Mouse (Mus musculus): ENCODE measurements around the gene Gm49450. TPM values are rescaled to one million over a fixed set of nuclear protein-coding genes. Genes with fewer than 3 reads are reported as not detected.

Gene Gm49450
- polyA plus RNA-seq, 1 experiment from 2014 or later = not detected

- TF ChIP-seq EP300 (optimal IDR thresholded peaks at IDR 0.05) = no peak
- no peak for TF ChIP-seq CTCF (IDR thresholded peaks at IDR 0.05; ENCODE audit: low read depth)
- H3K36me3 ChIP-seq (ENCODE audit: control insufficient read depth, insufficient read depth, low read length) = no peaks in the 10 kb centered on the region
- no peaks in the 10 kb centered on the region for H3K9me3 ChIP-seq (ENCODE audit: control insufficient read depth, low read length)
- H3K27me3 ChIP-seq (ENCODE audit: control insufficient read depth, insufficient read depth, low read length) = no peaks in the 10 kb centered on the region
- H3K27ac ChIP-seq (replicated peaks) = no peak overlapping the region
- DNase-seq (ENCODE audit: low spot score) (no peak), ATAC-seq (ENCODE audit: low FRiP score, low TSS enrichment) (no peak)
- H3K4me3 ChIP-seq (ENCODE audit: low read depth, low read length) = no peak overlapping the region
- no peaks in the 10 kb centered on the region for H3K4me1 ChIP-seq (replicated peaks; ENCODE audit: control insufficient read depth, insufficient read depth)
- no peak overlapping the region for H3K4me2 ChIP-seq (replicated peaks; ENCODE audit: low read depth)
- whole genome bisulfite sequencing = 81% methylated on average over 7 of the region's 7 CpGs
- H3K9ac ChIP-seq (ENCODE audit: low read length) = no peak overlapping the region
Observed at GRCm38 (mm10) chr15:98996840-98997239, 43.5 kb upstream of the Gm49450 start.

DNA sequence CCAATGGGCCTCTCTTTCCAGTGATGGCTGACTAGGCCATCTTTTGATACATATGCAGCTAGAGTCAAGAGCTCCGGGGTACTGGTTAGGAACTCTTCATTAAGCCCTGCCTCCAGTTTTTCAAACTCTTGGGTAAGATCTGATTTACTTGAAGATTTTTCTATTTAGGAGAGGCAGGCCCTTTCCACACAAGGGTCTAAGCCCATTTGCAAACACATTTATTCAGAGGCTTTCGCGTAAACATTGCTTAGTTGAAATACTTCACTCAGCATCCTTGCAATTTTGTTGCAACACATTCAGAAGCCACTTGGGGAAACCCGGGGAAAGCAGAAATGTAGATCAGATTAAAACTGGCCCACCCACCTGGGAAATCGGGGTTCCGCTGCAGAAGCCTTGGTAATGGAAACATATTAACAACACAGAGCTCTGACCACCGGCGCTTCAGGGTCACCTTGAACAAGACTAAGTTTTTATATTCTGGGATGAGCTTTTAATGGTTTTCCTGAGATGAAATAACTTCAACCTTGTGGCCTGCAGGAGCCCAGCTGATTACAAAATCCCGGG, 41.7 kb upstream of the Gm49450 start:
- WGBS = 81% methylated on average over 9 of the region's 9 CpGs
- no peak for DNase-seq (ENCODE audit: low spot score)
- Histone ChIP-seq H3K9ac (ENCODE audit: low read length) (no peak overlapping the region), H3K36me3 (ENCODE audit: control insufficient read depth, insufficient read depth, low read length) (no peaks in the 10 kb centered on the region), H3K27ac (replicated peaks) (no peak overlapping the region), H3K4me1 (replicated peaks; ENCODE audit: control insufficient read depth, insufficient read depth) (0 out of 2 replicates have a peak, but pooled peaks cover 2% of the 10 kb centered on the region), H3K4me2 (replicated peaks; ENCODE audit: low read depth) (no peak overlapping the region), H3K27me3 (ENCODE audit: control insufficient read depth, insufficient read depth, low read length) (no peaks in the 10 kb centered on the region), H3K4me3 (ENCODE audit: low read depth, low read length) (no peak overlapping the region), H3K9me3 (ENCODE audit: control insufficient read depth, low read length) (no peaks in the 10 kb centered on the region)
- ATAC-seq (ENCODE audit: low FRiP score, low TSS enrichment) = no peak
- TF ChIP-seq CTCF (IDR thresholded peaks at IDR 0.05; ENCODE audit: low read depth) (no peak), EP300 (optimal IDR thresholded peaks at IDR 0.05) (no peak)

DNA sequence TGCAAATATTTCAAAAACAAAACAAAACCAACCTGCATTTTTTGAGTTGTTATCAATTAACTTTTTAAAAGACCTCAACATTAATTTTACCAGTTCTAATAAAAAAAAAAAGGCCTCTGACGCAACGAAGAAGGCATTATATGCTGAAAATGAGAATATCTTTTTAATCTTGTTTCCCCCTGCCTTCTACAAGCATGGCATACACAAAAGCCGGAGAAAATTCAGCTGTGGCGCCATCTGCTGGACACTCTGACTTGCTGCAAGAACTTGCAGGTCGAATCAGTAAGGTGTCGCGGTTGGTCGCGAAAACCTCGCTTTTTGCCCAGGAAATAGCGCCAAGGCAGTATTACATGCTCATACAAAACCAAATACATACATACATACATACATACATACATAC, 40.5 kb upstream of the Gm49450 start:
- ATAC-seq (ENCODE audit: low FRiP score, low TSS enrichment) (no peak), DNase-seq (ENCODE audit: low spot score) (peak; percentile 92)
- WGBS = 2% methylated on average over 11 of the region's 11 CpGs
- no peaks in the 10 kb centered on the region for H3K36me3 ChIP-seq (ENCODE audit: control insufficient read depth, insufficient read depth, low read length)
- H3K27me3 ChIP-seq (ENCODE audit: control insufficient read depth, insufficient read depth, low read length) = no peaks in the 10 kb centered on the region
- peak; percentile 96 for TF ChIP-seq CTCF (IDR thresholded peaks at IDR 0.05; ENCODE audit: low read depth)
- TF ChIP-seq EP300 (optimal IDR thresholded peaks at IDR 0.05) = no peak
- H3K4me1 ChIP-seq (replicated peaks; ENCODE audit: control insufficient read depth, insufficient read depth) = 0 out of 2 replicates have a peak, but pooled peaks cover 2% of the 10 kb centered on the region
- peak overlapping the region; percentile 59; the same call in 1 of the 2 replicates for H3K4me2 ChIP-seq (replicated peaks; ENCODE audit: low read depth)
- H3K9ac ChIP-seq (ENCODE audit: low read length) = no peak overlapping the region
- no peaks in the 10 kb centered on the region for H3K9me3 ChIP-seq (ENCODE audit: control insufficient read depth, low read length)
- no peak overlapping the region; the same call in 1 of the 2 replicates for H3K4me3 ChIP-seq (ENCODE audit: low read depth, low read length)
- peak overlapping the region; percentile 93 for H3K27ac ChIP-seq (replicated peaks)

- Histone ChIP-seq H3K4me3 (ENCODE audit: low read depth, low read length) (peak overlapping the region; percentile 37), H3K27ac (replicated peaks) (peak overlapping the region; percentile 93), H3K27me3 (ENCODE audit: control insufficient read depth, insufficient read depth, low read length) (no peaks in the 10 kb centered on the region), H3K4me1 (replicated peaks; ENCODE audit: control insufficient read depth, insufficient read depth) (0 out of 2 replicates have a peak, but pooled peaks cover 2% of the 10 kb centered on the region), H3K36me3 (ENCODE audit: control insufficient read depth, insufficient read depth, low read length) (no peaks in the 10 kb centered on the region), H3K9ac (ENCODE audit: low read length) (peak overlapping the region; percentile 59), H3K4me2 (replicated peaks; ENCODE audit: low read depth) (peak overlapping the region; percentile 59), H3K9me3 (ENCODE audit: control insufficient read depth, low read length) (no peaks in the 10 kb centered on the region)
- TF ChIP-seq EP300 (optimal IDR thresholded peaks at IDR 0.05) (peak; percentile 83), CTCF (IDR thresholded peaks at IDR 0.05; ENCODE audit: low read depth) (peak; percentile 99)
- peak; percentile 94 for ATAC-seq (ENCODE audit: low FRiP score, low TSS enrichment)
- peak; percentile 97 for DNase-seq (ENCODE audit: low spot score)
- 3% methylated on average over 35 of the region's 35 CpGs for WGBS
Observed at GRCm38 (mm10) chr15:98993093-98993793, 39.9 kb upstream of the Gm49450 start.

DNA sequence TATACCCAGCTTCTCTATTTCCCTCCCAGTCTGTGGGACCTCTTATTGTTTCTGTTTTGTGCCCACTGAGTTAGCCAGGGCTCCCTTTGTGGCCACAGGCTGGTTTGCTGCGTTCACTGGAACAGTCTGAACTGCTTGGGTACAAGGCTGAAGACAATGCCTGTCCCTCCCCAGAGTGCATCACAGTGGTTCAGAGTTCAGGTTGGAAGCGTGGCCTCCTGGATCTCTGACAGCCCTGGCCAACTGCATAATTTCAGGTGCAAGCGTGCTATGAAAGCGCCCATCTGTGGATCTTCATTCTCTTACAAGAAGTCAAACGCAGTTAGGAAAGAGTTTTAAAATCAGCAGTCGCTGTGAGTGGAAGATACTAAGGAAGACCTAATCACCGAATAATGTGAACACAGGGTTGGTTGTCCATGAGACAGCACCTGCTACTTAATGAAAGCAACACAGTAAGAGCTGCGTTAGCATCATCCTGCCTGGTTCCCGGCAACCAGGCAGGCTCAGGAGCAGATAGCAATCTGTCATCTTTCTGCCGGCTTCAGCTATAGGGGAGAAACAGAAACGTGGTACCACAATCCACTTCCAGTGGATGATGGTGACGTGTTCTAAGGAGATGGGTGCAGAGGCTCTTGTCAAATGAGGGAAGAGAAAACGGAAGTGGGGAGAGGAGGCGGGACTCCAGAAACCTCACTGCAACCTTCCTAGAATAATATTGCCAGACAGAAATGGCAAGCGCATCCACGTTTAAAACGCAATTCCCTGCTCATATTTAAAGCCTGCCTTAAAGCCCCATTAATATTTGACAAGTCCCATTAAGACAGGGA, 38.9 kb upstream of the Gm49450 start:
- H3K9ac ChIP-seq (ENCODE audit: low read length) = no peak overlapping the region
- no peaks in the 10 kb centered on the region for H3K36me3 ChIP-seq (ENCODE audit: control insufficient read depth, insufficient read depth, low read length)
- WGBS = 29% methylated on average over 17 of the region's 17 CpGs
- peak overlapping the region; percentile 73 for H3K27ac ChIP-seq (replicated peaks)
- H3K4me1 ChIP-seq (replicated peaks; ENCODE audit: control insufficient read depth, insufficient read depth) = 0 out of 2 replicates have a peak, but pooled peaks cover 2% of the 10 kb centered on the region
- H3K27me3 ChIP-seq (ENCODE audit: control insufficient read depth, insufficient read depth, low read length) = no peaks in the 10 kb centered on the region
- DNase-seq (ENCODE audit: low spot score) (no peak), ATAC-seq (ENCODE audit: low FRiP score, low TSS enrichment) (peak; percentile 38; the same call in 1 of the 2 replicates)
- TF ChIP-seq CTCF (IDR thresholded peaks at IDR 0.05; ENCODE audit: low read depth) (no peak), EP300 (optimal IDR thresholded peaks at IDR 0.05) (no peak)
- no peaks in the 10 kb centered on the region for H3K9me3 ChIP-seq (ENCODE audit: control insufficient read depth, low read length)
- H3K4me3 ChIP-seq (ENCODE audit: low read depth, low read length) = peak overlapping the region; percentile 37
- peak overlapping the region; percentile 59 for H3K4me2 ChIP-seq (replicated peaks; ENCODE audit: low read depth)
